Mouse (Mus musculus) liver, embryonic 13.5 days (tissue): ENCODE data around the gene Tmem242. TPM values are rescaled to one million over a fixed set of nuclear protein-coding genes. Genes with fewer than 3 reads are reported as not detected.
"Not testable (repeated sequence)": the region's sequence is repeated elsewhere in the genome, so short reads cannot be mapped to it uniquely, and the experiment has no call there.

ENCODE experiments used
- ATAC-seq: fragments of 200-750 bp; cut with Nextera tagmentation; 2 replicates; pipeline ENCODE4 v1.8.0; 2017; ENCODE audit warnings: low read depth, mild to moderate bottlenecking, moderate number of reproducible peaks, moderate library complexity
- DNase-seq: peaks from one replicate; pipeline ENCODE4 v3.0.0; 2022
- H3K27ac ChIP-seq: fragments of 300-500 bp; sonication (generic); 2 replicates; pipeline ENCODE4 v1.5.1; 2015; ENCODE audit warnings: moderate library complexity, mild to moderate bottlenecking, inconsistent platforms
- H3K27me3 ChIP-seq: fragments of 300-500 bp; sonication (generic); 2 replicates; pipeline ENCODE4 v1.6.1; 2015; ENCODE audit warnings: mild to moderate bottlenecking, inconsistent platforms
- H3K36me3 ChIP-seq: fragments of 300-500 bp; sonication (generic); 2 replicates; pipeline ENCODE4 v1.6.1; 2015; ENCODE audit warnings: mild to moderate bottlenecking, inconsistent platforms
- H3K4me1 ChIP-seq: fragments of 300-500 bp; sonication (generic); replicated peaks from 2 replicates; pipeline ENCODE4 v1.6.1; 2015; ENCODE audit warnings: inconsistent platforms
- H3K4me2 ChIP-seq: fragments of 300-500 bp; sonication (generic); 2 replicates; pipeline ENCODE4 v1.6.1; 2015; ENCODE audit warnings: inconsistent platforms, mild to moderate bottlenecking, moderate library complexity
- H3K4me3 ChIP-seq: fragments of 300-500 bp; sonication (generic); replicated peaks from 2 replicates; pipeline ENCODE4 v1.5.1; 2015; ENCODE audit warnings: mild to moderate bottlenecking, inconsistent platforms
- H3K9ac ChIP-seq: fragments of 300-500 bp; sonication (generic); 2 replicates; pipeline ENCODE4 v1.6.1; 2015; ENCODE audit warnings: mild to moderate bottlenecking, inconsistent platforms
- H3K9me3 ChIP-seq: fragments of 300-500 bp; sonication (generic); replicated peaks from 2 replicates; pipeline ENCODE4 v1.6.1; 2016; ENCODE audit warnings: inconsistent platforms
- WGBS: fragments of 180-500 bp; shearing (Covaris S2); methylation state at CpG from one replicate; pipeline ENCODE4 v1.1.7; 2015; ENCODE audit not compliant: insufficient replicate concordance; 5-methylcytosine and 5-hydroxymethylcytosine counted together
- polyA plus RNA-seq: library from polyadenylated mRNA; unstranded; fragments of >200 nt; fragmentation: Nextera tagmentation; extraction: Ambion mirVana; gene quantifications from 2 replicates; pipeline ENCODE4 v1.2.1, GENCODE M21; 2015

The Tmem242 gene
- polyA plus RNA-seq, 1 experiment from 2014 or later, result 54.1 TPM

- peaks cover 21% of the 10 kb centered on the region for H3K4me1 ChIP-seq
- H3K9me3 ChIP-seq, result no peaks in the 10 kb centered on the region
- no peak overlapping the region for H3K4me3 ChIP-seq
- H3K4me2 ChIP-seq, result no peak overlapping the region
- H3K27me3 ChIP-seq, result peaks cover 20% of the 10 kb centered on the region
- 59% methylated on average over 3 of the region's 3 CpGs for WGBS
- no peak for DNase-seq
- ATAC-seq, result no peak
- H3K36me3 ChIP-seq, result no peaks in the 10 kb centered on the region
- H3K9ac ChIP-seq, result no peak overlapping the region
- no peak overlapping the region for H3K27ac ChIP-seq
Observed at GRCm38 (mm10) chr17:5443260-5443659, 3.2 kb upstream of the Tmem242 start.

DNA sequence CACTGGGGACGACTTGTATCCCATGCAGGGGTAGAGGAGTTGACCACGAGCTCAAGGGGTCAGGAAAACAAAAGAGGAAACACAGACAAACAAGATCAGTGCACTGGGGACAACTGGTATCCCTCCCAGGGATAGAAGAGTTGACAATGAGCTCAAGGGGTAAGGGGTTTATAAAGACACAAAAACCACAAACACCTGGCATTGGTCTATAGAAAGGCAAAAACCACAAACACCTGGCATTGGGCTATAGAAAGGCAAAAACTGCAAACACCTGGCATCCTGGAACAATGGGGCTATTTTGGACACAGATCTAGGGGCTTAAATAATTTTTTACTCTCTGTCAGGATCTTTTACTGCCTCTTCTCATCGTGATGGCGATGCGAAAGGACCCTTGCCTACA is 2.3 kb upstream of the Tmem242 start:
- not testable (repeated sequence) for H3K9me3 ChIP-seq, H3K27ac ChIP-seq, ATAC-seq, H3K9ac ChIP-seq, H3K4me3 ChIP-seq, H3K36me3 ChIP-seq, DNase-seq, H3K4me2 ChIP-seq
- Histone ChIP-seq H3K4me1 (peaks cover 21% of the 10 kb centered on the region), H3K27me3 (peaks cover 14% of the 10 kb centered on the region)
- 59% methylated on average over 5 of the region's 5 CpGs for WGBS

DNA sequence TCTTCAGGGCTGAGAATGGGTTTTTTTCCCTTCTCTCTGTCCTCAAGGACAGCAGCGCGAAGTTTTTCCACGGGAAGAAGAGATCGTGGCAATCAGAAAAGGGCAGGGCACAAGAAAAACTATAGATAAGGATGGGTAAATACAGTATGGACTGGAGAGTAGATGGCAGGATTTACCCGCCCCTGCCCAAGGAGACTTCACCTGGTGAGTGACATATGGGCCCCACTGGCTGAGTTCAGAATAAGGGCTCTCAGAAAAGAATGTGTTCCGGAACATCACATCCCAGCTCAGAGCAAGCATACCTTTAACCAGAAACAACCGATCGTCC is 264 bp downstream of the Tmem242 start:
- under 1% methylated on average over 8 of the region's 8 CpGs for WGBS
- no peaks in the 10 kb centered on the region for H3K9me3 ChIP-seq
- peak overlapping the region; percentile 81 for H3K9ac ChIP-seq
- DNase-seq, result no peak
- H3K4me1 ChIP-seq, result peaks cover 21% of the 10 kb centered on the region
- H3K4me3 ChIP-seq, result peak overlapping the region; percentile 76
- peak overlapping the region; percentile 77 for H3K27ac ChIP-seq
- H3K4me2 ChIP-seq, result peak overlapping the region; percentile 81
- ATAC-seq, result peak; percentile 73
- H3K36me3 ChIP-seq, result 0 out of 2 replicates have a peak, but pooled peaks cover 5% of the 10 kb centered on the region
- peaks cover 3% of the 10 kb centered on the region; the same call in 1 of the 2 replicates for H3K27me3 ChIP-seq

DNA sequence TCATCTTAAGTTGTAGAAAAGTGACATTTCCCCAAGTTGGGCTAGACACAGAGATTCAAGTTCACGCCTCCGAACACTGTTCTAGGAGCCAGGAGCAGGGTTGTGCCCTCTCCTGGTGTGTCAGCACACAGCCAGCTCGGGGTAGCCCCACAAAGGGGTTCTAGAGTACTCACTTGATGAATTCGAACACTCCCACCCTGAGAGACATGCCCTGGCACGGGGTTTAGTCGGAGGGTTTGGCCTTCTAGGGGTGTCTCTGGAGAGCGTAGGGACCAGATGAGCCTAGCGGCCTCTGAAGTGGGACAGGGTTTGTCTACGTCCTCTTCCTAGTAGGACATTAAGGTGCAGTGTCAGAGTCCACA is 10.3 kb downstream of the Tmem242 start:
- no peak overlapping the region for H3K27ac ChIP-seq
- no peaks in the 10 kb centered on the region for H3K9me3 ChIP-seq
- WGBS, result 71% methylated on average over 9 of the region's 9 CpGs
- H3K9ac ChIP-seq, result no peak overlapping the region
- no peak overlapping the region for H3K4me3 ChIP-seq
- H3K27me3 ChIP-seq, result no peaks in the 10 kb centered on the region
- no peak overlapping the region for H3K4me2 ChIP-seq
- DNase-seq, result peak; percentile 6
- H3K4me1 ChIP-seq, result peaks cover 7% of the 10 kb centered on the region
- ATAC-seq, result peak; percentile 37
- H3K36me3 ChIP-seq, result peaks cover 29% of the 10 kb centered on the region

DNA sequence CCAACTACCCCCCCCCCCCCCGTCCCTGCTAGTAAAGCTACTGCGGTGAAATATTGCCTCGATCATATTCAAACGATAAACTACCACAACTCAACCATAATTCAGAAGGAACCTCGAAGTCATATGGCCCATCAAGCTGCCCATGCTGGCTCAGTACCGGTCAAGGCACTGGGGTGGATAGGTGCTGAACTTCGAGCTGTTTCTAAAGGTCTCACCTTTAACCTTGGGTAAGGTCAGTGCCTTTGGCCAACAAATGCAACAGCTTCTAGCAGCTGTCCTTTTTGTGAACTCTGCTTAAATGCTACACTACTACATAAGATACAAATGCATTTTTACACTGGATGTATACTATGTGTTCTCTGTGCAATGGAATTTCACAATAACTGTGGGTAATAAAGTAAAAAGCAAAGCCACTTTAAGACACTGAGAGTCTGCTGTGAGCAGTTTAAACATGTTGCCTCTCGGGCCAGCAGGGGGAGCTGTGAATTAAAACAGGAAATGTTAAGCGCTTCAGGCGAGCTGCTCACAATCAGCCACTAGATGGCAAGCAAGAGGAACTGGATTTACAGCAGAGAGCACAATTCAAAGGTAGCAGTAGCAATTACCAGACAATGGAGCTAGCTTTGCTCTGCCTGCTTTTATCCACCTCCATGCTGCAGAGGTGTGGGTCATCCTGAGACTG is 10.8 kb downstream of the Tmem242 start:
- Histone ChIP-seq H3K4me1 (peaks cover 7% of the 10 kb centered on the region), H3K36me3 (peaks cover 29% of the 10 kb centered on the region), H3K4me2 (no peak overlapping the region), H3K27me3 (no peaks in the 10 kb centered on the region), H3K27ac (no peak overlapping the region), H3K9me3 (no peaks in the 10 kb centered on the region), H3K9ac (no peak overlapping the region), H3K4me3 (no peak overlapping the region)
- ATAC-seq (peak; percentile 67), DNase-seq (peak; percentile 81)
- 55% methylated on average over 10 of the region's 10 CpGs for WGBS

- WGBS, result 29% methylated on average over 3 of the region's 3 CpGs
- no peaks in the 10 kb centered on the region for H3K27me3 ChIP-seq
- H3K4me3 ChIP-seq, result no peak overlapping the region
- DNase-seq, result no peak
- H3K9me3 ChIP-seq, result no peaks in the 10 kb centered on the region
- no peak overlapping the region for H3K27ac ChIP-seq
- no peak for ATAC-seq
- peaks cover 16% of the 10 kb centered on the region for H3K4me1 ChIP-seq
- peaks cover 12% of the 10 kb centered on the region for H3K36me3 ChIP-seq
- no peak overlapping the region for H3K9ac ChIP-seq
- no peak overlapping the region for H3K4me2 ChIP-seq
Observed at GRCm38 (mm10) chr17:5425204-5425603, 14.9 kb downstream of the Tmem242 start.

DNA sequence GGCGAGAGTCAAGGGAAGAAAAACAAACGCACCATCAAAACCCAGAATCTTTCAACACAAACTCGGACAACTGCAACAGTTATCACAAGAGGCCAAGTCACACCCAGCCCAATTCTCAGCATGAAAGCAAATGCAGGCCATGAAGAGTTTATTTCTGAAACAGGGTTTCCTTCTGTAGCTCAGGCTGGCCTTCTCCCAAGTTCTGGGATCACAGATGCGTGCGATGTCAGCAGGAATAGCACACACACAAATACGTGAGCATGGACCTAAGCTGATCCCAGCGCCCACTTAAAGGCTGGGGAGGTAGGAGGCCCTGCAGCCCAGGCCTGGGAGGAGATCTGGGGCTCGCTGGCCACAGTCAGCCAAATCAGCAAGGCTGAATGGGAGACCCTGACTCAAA is 15.9 kb downstream of the Tmem242 start:
- Histone ChIP-seq H3K27ac (no peak overlapping the region), H3K36me3 (peaks cover 15% of the 10 kb centered on the region), H3K4me2 (no peak overlapping the region), H3K27me3 (no peaks in the 10 kb centered on the region), H3K4me3 (no peak overlapping the region), H3K4me1 (peaks cover 16% of the 10 kb centered on the region), H3K9ac (no peak overlapping the region), H3K9me3 (no peaks in the 10 kb centered on the region)
- no peak for ATAC-seq
- DNase-seq, result no peak
- WGBS, result 70% methylated on average over 8 of the region's 8 CpGs

- Histone ChIP-seq H3K36me3 (peaks cover 26% of the 10 kb centered on the region), H3K9me3 (no peaks in the 10 kb centered on the region), H3K27me3 (no peaks in the 10 kb centered on the region), H3K4me3 (no peak overlapping the region), H3K27ac (no peak overlapping the region), H3K4me1 (peaks cover 16% of the 10 kb centered on the region), H3K4me2 (no peak overlapping the region), H3K9ac (no peak overlapping the region)
- 40% methylated on average over 4 of the region's 4 CpGs for WGBS
- ATAC-seq (no peak), DNase-seq (no peak)
Observed at GRCm38 (mm10) chr17:5421835-5422234, 18.2 kb downstream of the Tmem242 start.

DNA sequence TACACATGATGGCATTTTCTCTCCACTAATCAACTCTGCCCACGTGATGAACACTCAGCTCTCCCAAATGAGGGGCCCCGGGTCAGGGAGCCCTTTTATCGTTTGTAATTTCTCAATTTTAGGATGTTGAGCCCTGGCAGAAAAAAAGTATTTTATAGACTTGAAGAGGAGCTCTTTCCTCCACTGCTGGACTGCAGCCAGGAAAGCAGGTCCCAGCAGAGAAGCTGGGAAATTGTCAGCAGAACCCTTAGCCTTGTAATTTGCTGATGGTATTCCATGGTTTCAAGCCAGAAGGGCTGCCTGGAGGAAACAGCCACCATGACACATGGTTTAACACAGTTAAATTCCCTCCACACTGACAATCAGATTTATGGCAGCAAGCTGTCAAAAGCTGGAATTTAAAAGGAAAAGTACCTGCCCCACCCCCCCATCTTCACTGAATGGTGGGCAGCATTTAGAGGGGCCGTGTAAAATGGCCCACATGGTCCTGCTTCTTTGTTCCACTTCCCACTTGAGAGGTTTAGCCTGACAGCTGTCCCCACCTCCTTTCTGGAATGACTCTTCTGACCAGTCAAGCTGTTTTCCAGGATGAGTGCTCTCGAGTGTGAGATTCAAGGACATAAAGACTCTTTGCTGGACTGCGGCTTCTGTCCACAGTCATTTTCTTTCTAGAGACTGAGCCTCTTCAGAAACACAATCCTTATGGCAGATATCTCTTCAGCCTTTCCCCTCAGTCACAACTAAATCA is 20.1 kb downstream of the Tmem242 start:
- Histone ChIP-seq H3K9ac (no peak overlapping the region), H3K4me1 (peaks cover 10% of the 10 kb centered on the region), H3K36me3 (peaks cover 26% of the 10 kb centered on the region), H3K27me3 (no peaks in the 10 kb centered on the region), H3K27ac (no peak overlapping the region), H3K9me3 (no peaks in the 10 kb centered on the region), H3K4me3 (no peak overlapping the region), H3K4me2 (no peak overlapping the region)
- WGBS, result 75% methylated on average over 6 of the region's 6 CpGs
- no peak for ATAC-seq
- DNase-seq, result no peak

DNA sequence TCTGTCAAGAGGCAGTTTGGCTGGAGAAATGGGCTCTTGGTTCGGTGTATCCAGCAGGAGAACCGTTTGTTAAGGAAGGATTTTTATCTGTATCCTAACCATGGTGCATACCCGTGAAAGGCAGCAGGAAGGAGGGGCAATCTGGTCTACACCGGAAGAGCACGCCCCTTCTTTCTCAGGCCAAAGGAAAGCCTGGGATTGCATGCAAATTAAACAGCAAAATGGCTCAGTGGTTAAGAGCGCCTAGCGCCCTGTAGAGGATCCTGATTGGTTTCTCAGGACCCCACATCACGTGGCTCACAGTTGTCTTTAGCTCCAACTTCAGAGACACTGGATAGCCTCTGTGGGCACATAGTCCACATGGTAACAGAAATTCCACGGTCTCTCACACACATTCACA is 21.0 kb downstream of the Tmem242 start:
- Histone ChIP-seq H3K27me3 (no peaks in the 10 kb centered on the region), H3K36me3 (peaks cover 26% of the 10 kb centered on the region), H3K27ac (no peak overlapping the region), H3K9ac (no peak overlapping the region), H3K9me3 (no peaks in the 10 kb centered on the region), H3K4me2 (no peak overlapping the region), H3K4me3 (no peak overlapping the region), H3K4me1 (peaks cover 17% of the 10 kb centered on the region)
- WGBS, result 77% methylated on average over 9 of the region's 9 CpGs
- ATAC-seq (no peak), DNase-seq (no peak)

GRCm38 (mm10) chr17:5418545-5418944 is 21.5 kb downstream of the Tmem242 start, which contains the start of gene Ldhal6b:
TSS of gene Ldhal6b (minus strand) at chr17:5418767.
- Histone ChIP-seq H3K27ac (no peak within 1 kb of the TSS), H3K4me3 (no peak within 1 kb of the TSS), H3K36me3 (peaks cover 26% of the 10 kb centered on the region), H3K9ac (no peak within 1 kb of the TSS), H3K4me1 (peaks cover 20% of the 10 kb centered on the region), H3K27me3 (no peaks in the 10 kb centered on the region), H3K4me2 (no peak within 1 kb of the TSS), H3K9me3 (no peaks in the 10 kb centered on the region)
- DNase-seq (no peak), ATAC-seq (no peak)
- WGBS, result 92% methylated on average over 11 of the region's 11 CpGs

DNA sequence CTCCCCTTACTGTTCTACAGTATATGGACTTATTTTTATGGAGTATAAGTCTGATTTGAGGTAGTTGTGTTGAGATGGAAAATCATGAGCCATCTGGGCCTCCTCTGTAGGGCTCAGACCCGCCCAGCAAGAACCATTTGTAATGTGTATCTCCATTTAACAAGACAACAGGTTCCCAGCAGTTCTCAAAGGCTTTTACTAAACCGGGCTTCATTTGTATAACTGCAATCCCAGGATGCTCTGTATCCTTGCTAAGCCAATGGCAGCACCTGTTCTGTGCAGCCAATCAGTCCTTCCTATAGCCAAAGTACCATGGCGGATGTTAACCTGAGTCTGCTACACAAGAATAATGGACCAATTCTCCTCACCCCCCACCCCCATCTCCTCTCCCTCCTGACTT is 23.5 kb downstream of the Tmem242 start:
- no peaks in the 10 kb centered on the region for H3K9me3 ChIP-seq
- no peak overlapping the region for H3K4me3 ChIP-seq
- ATAC-seq, result no peak
- H3K27ac ChIP-seq, result no peak overlapping the region
- DNase-seq, result no peak
- no peaks in the 10 kb centered on the region for H3K27me3 ChIP-seq
- WGBS, result 82% methylated on average over 3 of the region's 3 CpGs
- H3K4me2 ChIP-seq, result no peak overlapping the region
- H3K4me1 ChIP-seq, result peaks cover 12% of the 10 kb centered on the region; the same call in 1 of the 2 replicates
- H3K36me3 ChIP-seq, result peaks cover 26% of the 10 kb centered on the region
- no peak overlapping the region for H3K9ac ChIP-seq
